Mouse (Mus musculus) frontal cortex, postnatal 25 days (tissue): Measurements from ENCODE around the gene Supt16.

Source experiments
- DNase-seq, 2 experiments: peaks; one replicate each; pipeline ENCODE4 v3.0.0; 2022; ENCODE audit warnings: low spot score in 2 of 2

The Supt16 gene

GRCm38 (mm10) chr14:52146540-52146939, 50.7 kb downstream of the Supt16 start:
- no peak for DNase-seq

- no peak for DNase-seq
Observed at GRCm38 (mm10) chr14:52144165-52144564, 53.1 kb downstream of the Supt16 start.

GRCm38 (mm10) chr14:52141445-52142127, 55.6 kb downstream of the Supt16 start:
- DNase-seq = no peak

GRCm38 (mm10) chr14:52140577-52141444, 56.4 kb downstream of the Supt16 start:
- DNase-seq = no peak

- DNase-seq = no peak
Observed at GRCm38 (mm10) chr14:52133584-52133983, 63.6 kb downstream of the Supt16 start.

- no peak for DNase-seq
Observed at GRCm38 (mm10) chr14:52124636-52125035, 72.6 kb downstream of the Supt16 start.

- peak; percentile 53 to 70 for DNase-seq
Observed at GRCm38 (mm10) chr14:52123918-52124317, 73.3 kb downstream of the Supt16 start.

GRCm38 (mm10) chr14:52120169-52120568, 77.0 kb downstream of the Supt16 start:
- no peak for DNase-seq

GRCm38 (mm10) chr14:52118823-52119608, 78.2 kb downstream of the Supt16 start:
- peak; percentile 21 to 23 for DNase-seq

GRCm38 (mm10) chr14:52118456-52118822, 78.8 kb downstream of the Supt16 start:
- DNase-seq = no peak

- DNase-seq = no peak
Observed at GRCm38 (mm10) chr14:52117241-52117640, 80.0 kb downstream of the Supt16 start.

- DNase-seq = no peak
Observed at GRCm38 (mm10) chr14:52114101-52114500, 83.1 kb downstream of the Supt16 start.
